29 mouse cellular contexts compared by ENCODE assay signal in the genomic region with DNA sequence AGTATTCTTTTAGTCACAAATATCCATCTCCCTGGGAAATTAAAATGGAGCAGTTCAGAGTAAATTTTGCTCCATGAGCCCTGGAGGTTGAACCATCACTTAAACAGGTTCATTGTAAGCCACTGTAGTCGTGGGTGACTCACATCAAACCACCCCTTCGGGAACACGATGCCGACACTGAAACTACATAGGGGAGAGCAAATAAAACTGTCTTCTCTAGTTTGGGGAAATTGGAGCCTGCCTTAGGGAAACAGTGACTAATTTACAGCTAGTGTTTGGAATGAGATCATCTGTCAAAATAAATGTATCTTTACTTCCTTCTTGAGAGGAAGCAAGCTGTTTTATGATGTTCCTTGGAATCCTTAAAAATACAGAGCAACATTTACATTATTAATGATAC. TPM values are rescaled to one million over a fixed set of nuclear protein-coding genes. Genes with fewer than 3 reads are reported as not detected.
A peak's percentile ranks its signal among the peaks of the same experiment; 100 is the strongest.
DNase-seq lines count a peak whose midpoint lies in the region; ATAC-seq and TF ChIP-seq lines count a peak whose summit lies in the region.
"Had no signal": no experiment of that assay in that cellular context is flagged by ENCODE, and none has a peak within 500 bp of the region (broad histone marks: within the 10 kb centered on the region; RNA-seq: fewer than 3 reads in every experiment).

No protein-coding gene starts in this region.

- H3K36me3 ChIP-seq in limb, embryonic 14.5 days (ENCODE audit: control insufficient read depth, insufficient read depth, low read length) = no peaks in the 10 kb centered on the region
- no peaks in the 10 kb centered on the region for H3K36me3 ChIP-seq in limb, embryonic 10.5 days
- H3K36me3 ChIP-seq in forebrain, postnatal 0 days (ENCODE audit: insufficient read depth) = no peaks in the 10 kb centered on the region
- H3K36me3 ChIP-seq: embryonic facial prominence, embryonic 12.5 days; forebrain, embryonic 10.5 days; heart, embryonic 10.5 days; heart, embryonic 15.5 days; hindbrain, embryonic 13.5 days; liver, embryonic 15.5 days; midbrain, embryonic 12.5 days; neural tube, embryonic 15.5 days; stomach, embryonic 15.5 days had no signal

- H3K4me3 ChIP-seq in limb, embryonic 14.5 days (replicated peaks; ENCODE audit: low read length) = no peak overlapping the region
- no peak overlapping the region for H3K4me3 ChIP-seq in limb, embryonic 10.5 days
- H3K4me3 ChIP-seq in forebrain, postnatal 0 days (ENCODE audit: low read depth, low read length) = no peak overlapping the region
- H3K4me3 ChIP-seq: embryonic facial prominence, embryonic 12.5 days; forebrain, embryonic 10.5 days; heart, embryonic 10.5 days; heart, embryonic 15.5 days; hindbrain, embryonic 13.5 days; liver, embryonic 15.5 days; megakaryocyte, embryonic 14.5 days; midbrain, embryonic 12.5 days; neural tube, embryonic 15.5 days; stomach, embryonic 15.5 days had no signal

- peak; percentile 25 for DNase-seq in limb, embryonic 14.5 days (ENCODE audit: low spot score)
- no peak for DNase-seq in limb, embryonic 10.5 days (ENCODE audit: low spot score)
- DNase-seq in Patski (ENCODE audit: low read depth, low spot score) = no peak
- DNase-seq in forebrain, postnatal 0 days = no peak
- DNase-seq: adrenal gland, adult 8-10 months; cerebellum, adult 11 months; cerebellum, adult 9-10 months; cerebellum, postnatal 36 days; gastrocnemius, postnatal 14 days; heart, adult 11 months; heart, postnatal 36 days; layer of hippocampus, adult 9-11 months; lung, embryonic 14.5 days; lung, postnatal 14 days; retina, postnatal 1 day; right cerebral cortex, postnatal 25 days had no signal

- no peak overlapping the region for H3K4me2 ChIP-seq in limb, embryonic 14.5 days (replicated peaks; ENCODE audit: low read depth, low read length, severe bottlenecking)
- no peak overlapping the region for H3K4me2 ChIP-seq in forebrain, postnatal 0 days (ENCODE audit: low read depth)
- H3K4me2 ChIP-seq: embryonic facial prominence, embryonic 12.5 days; heart, embryonic 15.5 days; hindbrain, embryonic 13.5 days; liver, embryonic 15.5 days; lung, embryonic 14.5 days; midbrain, embryonic 12.5 days; neural tube, embryonic 15.5 days; stomach, embryonic 15.5 days had no signal

- CTCF ChIA-PET in Patski (lab: Charles Lee) = interaction anchor here (0.9 kb wide), 1 partner anchor 74 kb away, joined by 4 read pairs; no protein-coding TSS in a partner anchor

- no peak for TF ChIP-seq CTCF in Patski (IDR thresholded peaks at IDR 0.05)
- no peak for TF ChIP-seq CTCF in forebrain, postnatal 0 days (IDR thresholded peaks at IDR 0.05; ENCODE audit: low read depth)

- in situ Hi-C loops in Patski (cut with MboI; ENCODE audit: low pct_unique_long_range_greater_than_20kb) = no loop called here

- WGBS in limb, embryonic 14.5 days = 12% methylated on average over 4 of the region's 4 CpGs
- WGBS in limb, embryonic 10.5 days = 30% methylated on average over 4 of the region's 4 CpGs
- WGBS in forebrain, postnatal 0 days = 76% methylated on average over 4 of the region's 4 CpGs

- no peaks in the 10 kb centered on the region for H3K4me1 ChIP-seq in limb, embryonic 14.5 days (ENCODE audit: control insufficient read depth, insufficient read depth, low read length)
- no peaks in the 10 kb centered on the region for H3K4me1 ChIP-seq in limb, embryonic 10.5 days
- H3K4me1 ChIP-seq in forebrain, postnatal 0 days (ENCODE audit: insufficient read depth) = no peaks in the 10 kb centered on the region
- H3K4me1 ChIP-seq: embryonic facial prominence, embryonic 12.5 days; forebrain, embryonic 10.5 days; heart, embryonic 15.5 days; hindbrain, embryonic 13.5 days; liver, embryonic 15.5 days; megakaryocyte, embryonic 14.5 days; midbrain, embryonic 12.5 days; neural tube, embryonic 15.5 days; stomach, embryonic 15.5 days had no signal

- no peak for ATAC-seq in limb, embryonic 14.5 days (ENCODE audit: low FRiP score, low read depth)
- peak; percentile 38 for ATAC-seq in Patski
- ATAC-seq in megakaryocyte, adult 5-6 weeks (ENCODE audit: poor library complexity, severe bottlenecking) = 0 out of 2 replicates have a peak, but pooled peaks have one; percentile 12
- ATAC-seq in forebrain, postnatal 0 days = no peak
- ATAC-seq in CD4-positive, CD25-positive, alpha-beta regulatory T cell, adult 4 months = no peak
- ATAC-seq: intestine, postnatal 0 days had no signal

- no peak overlapping the region for H3K27ac ChIP-seq in limb, embryonic 14.5 days (replicated peaks; ENCODE audit: low read depth, low read length)
- H3K27ac ChIP-seq in limb, embryonic 10.5 days = no peak overlapping the region
- H3K27ac ChIP-seq in forebrain, postnatal 0 days (ENCODE audit: low read depth, low read length) = no peak overlapping the region
- H3K27ac ChIP-seq: embryonic facial prominence, embryonic 12.5 days; forebrain, embryonic 10.5 days; heart, embryonic 10.5 days; heart, embryonic 15.5 days; hindbrain, embryonic 13.5 days; liver, embryonic 15.5 days; midbrain, embryonic 12.5 days; neural tube, embryonic 15.5 days; stomach, embryonic 15.5 days had no signal

- POLR2A ChIA-PET in Patski (lab: Charles Lee) = no interaction called here

- TF ChIP-seq POLR2A in limb, embryonic 14.5 days (IDR thresholded peaks at IDR 0.05; ENCODE audit: borderline replicate concordance, extremely low read depth, insufficient read depth, insufficient read length) = no peak

- H3K9ac ChIP-seq in limb, embryonic 14.5 days (ENCODE audit: low read depth, low read length, severe bottlenecking) = no peak overlapping the region
- no peak overlapping the region for H3K9ac ChIP-seq in forebrain, postnatal 0 days
- H3K9ac ChIP-seq: embryonic facial prominence, embryonic 12.5 days; heart, embryonic 15.5 days; hindbrain, embryonic 13.5 days; liver, embryonic 15.5 days; lung, embryonic 14.5 days; midbrain, embryonic 12.5 days; neural tube, embryonic 15.5 days; stomach, embryonic 15.5 days had no signal

- H3K27me3 ChIP-seq in limb, embryonic 14.5 days (ENCODE audit: control insufficient read depth, insufficient read depth, low read length) = no peaks in the 10 kb centered on the region
- no peaks in the 10 kb centered on the region for H3K27me3 ChIP-seq in limb, embryonic 10.5 days (ENCODE audit: low read depth, poor library complexity, severe bottlenecking)
- H3K27me3 ChIP-seq in Patski = no peaks in the 10 kb centered on the region
- no peaks in the 10 kb centered on the region for H3K27me3 ChIP-seq in forebrain, postnatal 0 days (ENCODE audit: insufficient read depth, low read length)
- H3K27me3 ChIP-seq: embryonic facial prominence, embryonic 12.5 days; heart, embryonic 15.5 days; hindbrain, embryonic 13.5 days; liver, embryonic 15.5 days; megakaryocyte, embryonic 14.5 days; midbrain, embryonic 12.5 days; neural tube, embryonic 15.5 days; stomach, embryonic 15.5 days had no signal

- no peaks in the 10 kb centered on the region for H3K9me3 ChIP-seq in limb, embryonic 14.5 days (ENCODE audit: control insufficient read depth, low read length)
- no peaks in the 10 kb centered on the region for H3K9me3 ChIP-seq in limb, embryonic 10.5 days (replicated peaks)
- no peaks in the 10 kb centered on the region for H3K9me3 ChIP-seq in forebrain, postnatal 0 days (ENCODE audit: low read length)
- H3K9me3 ChIP-seq: embryonic facial prominence, embryonic 12.5 days; forebrain, embryonic 10.5 days; heart, embryonic 10.5 days; heart, embryonic 15.5 days; hindbrain, embryonic 13.5 days; liver, embryonic 15.5 days; megakaryocyte, embryonic 14.5 days; midbrain, embryonic 12.5 days; neural tube, embryonic 15.5 days; stomach, embryonic 15.5 days had no signal

RNA-seq across cellular contexts. Expression of gene Dkk2, which starts 21.1 kb away (rescaled TPM):
- polyA plus RNA-seq in limb, embryonic 14.5 days (2012; rRNA removed) = 55.5 and 63.1 TPM in 2 replicates
- 69.3 and 84.6 TPM in 2 replicates for polyA plus RNA-seq in limb, embryonic 14.5 days (2014; fragmentation: Nextera tagmentation; extraction: Ambion mirVana)
- polyA plus RNA-seq in limb, embryonic 10.5 days (2016; fragmentation: Nextera tagmentation; extraction: Ambion mirVana) = 4.0 and 6.8 TPM in 2 replicates
- 0.01 TPM for polyA plus RNA-seq in Patski (2021)
- total RNA-seq in megakaryocyte, adult 5-6 weeks (2015) = not detected in 2 replicates
- not detected in 2 replicates for total RNA-seq in megakaryocyte, adult 5-6 weeks (2017)
- total RNA-seq in forebrain, postnatal 0 days (2014; rRNA removed) = 1.5 and 2.4 TPM in 2 replicates
- polyA plus RNA-seq in forebrain, postnatal 0 days (2015; fragmentation: Nextera tagmentation; extraction: Ambion mirVana) = 0.73 and 1.2 TPM in 2 replicates
- polyA plus RNA-seq in CD4-positive, CD25-positive, alpha-beta regulatory T cell, adult 4 months (2017; shearing (Covaris generic)) = under 1 TPM in 1 of 2 experiments, not detected in 1; 0.08 TPM

Comparison
In these comparisons a context has a peak if more than half of its experiments do, and no peak if none do; other contexts are left out.
1. ATAC-seq: peak in Patski (single experiment) and megakaryocyte, adult 5-6 weeks (single experiment); none in limb, embryonic 14.5 days (single experiment), forebrain, postnatal 0 days (single experiment) and CD4-positive, CD25-positive, alpha-beta regulatory T cell, adult 4 months (single experiment).